Mouse (Mus musculus) ovary, postnatal 10 days (tissue): ENCODE data around the gene Gm42791.

ENCODE experiments used
- DNase-seq: peaks from one replicate; pipeline ENCODE4 v3.0.0; 2022; ENCODE audit warnings: low spot score

Gm42791 gene

GRCm38 (mm10) chr5:148977698-148978457 is 17.1 kb downstream of the Gm42791 start:
- no peak for DNase-seq

GRCm38 (mm10) chr5:148976876-148977275 is 18.1 kb downstream of the Gm42791 start:
- no peak for DNase-seq

GRCm38 (mm10) chr5:148975035-148975434 is 19.9 kb downstream of the Gm42791 start:
- no peak for DNase-seq

- no peak for DNase-seq
Observed at GRCm38 (mm10) chr5:148973019-148973668, 21.8 kb downstream of the Gm42791 start.

GRCm38 (mm10) chr5:148972167-148972566 is 22.8 kb downstream of the Gm42791 start:
- DNase-seq: no peak

- no peak for DNase-seq
Observed at GRCm38 (mm10) chr5:148969648-148970047, 25.3 kb downstream of the Gm42791 start.

GRCm38 (mm10) chr5:148968958-148969576 is 25.9 kb downstream of the Gm42791 start:
- DNase-seq: no peak

- DNase-seq: no peak
Observed at GRCm38 (mm10) chr5:148968179-148968578, 26.8 kb downstream of the Gm42791 start.

GRCm38 (mm10) chr5:148966395-148966794 is 28.6 kb downstream of the Gm42791 start:
- DNase-seq: no peak

GRCm38 (mm10) chr5:148965691-148966333 is 29.1 kb downstream of the Gm42791 start:
- no peak for DNase-seq

- DNase-seq: no peak
Observed at GRCm38 (mm10) chr5:148965089-148965591, 29.8 kb downstream of the Gm42791 start.

GRCm38 (mm10) chr5:148964251-148964650 is 30.7 kb downstream of the Gm42791 start:
- DNase-seq: no peak

GRCm38 (mm10) chr5:148960211-148960610 is 34.7 kb downstream of the Gm42791 start:
- no peak for DNase-seq

GRCm38 (mm10) chr5:148959068-148959990 is 35.6 kb downstream of the Gm42791 start:
- DNase-seq: no peak

- DNase-seq: no peak
Observed at GRCm38 (mm10) chr5:148958355-148958754, 36.6 kb downstream of the Gm42791 start.

- no peak for DNase-seq
Observed at GRCm38 (mm10) chr5:148956898-148957535, 37.9 kb downstream of the Gm42791 start.

- DNase-seq: no peak
Observed at GRCm38 (mm10) chr5:148956091-148956490, 38.9 kb downstream of the Gm42791 start.

- no peak for DNase-seq
Observed at GRCm38 (mm10) chr5:148955575-148955974, 39.4 kb downstream of the Gm42791 start.

GRCm38 (mm10) chr5:148954314-148955060 is 40.5 kb downstream of the Gm42791 start:
- no peak for DNase-seq

GRCm38 (mm10) chr5:148953098-148953497 is 41.8 kb downstream of the Gm42791 start:
- DNase-seq: no peak
